10 mouse cellular contexts compared by ENCODE assay signal in the genomic region with DNA sequence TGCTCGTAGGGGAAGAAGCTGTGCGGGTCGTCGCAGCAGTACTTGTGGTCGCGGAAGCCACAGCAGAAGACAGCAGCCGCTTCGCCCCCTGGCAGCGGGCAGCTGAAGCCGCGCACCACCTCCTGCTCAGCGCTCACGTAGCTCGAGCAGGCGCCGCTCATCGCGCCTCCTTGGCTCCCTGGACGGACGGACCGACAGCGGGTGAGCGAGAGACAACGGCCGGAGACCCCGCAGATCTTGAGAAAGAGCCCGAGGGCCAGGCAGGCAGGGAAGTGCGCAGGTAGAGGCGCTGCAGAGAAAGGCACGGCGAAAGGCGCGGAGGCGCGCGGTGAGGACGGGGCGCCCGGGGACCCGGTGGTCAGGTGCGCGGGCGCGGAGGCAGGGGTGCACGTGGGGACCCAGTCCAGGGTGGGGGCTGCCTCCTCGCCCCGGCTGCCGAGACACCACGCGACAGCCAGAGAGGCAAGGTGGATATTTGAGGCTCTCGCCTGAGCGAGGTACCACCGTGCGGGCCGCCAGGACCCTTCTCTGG. TPM values are rescaled to one million over a fixed set of nuclear protein-coding genes. Genes with fewer than 3 reads are reported as not detected.
DNase-seq lines count a peak whose midpoint lies in the region; ATAC-seq and TF ChIP-seq lines count a peak whose summit lies in the region.
"Had no signal": no experiment of that assay in that cellular context is flagged by ENCODE, and none has a peak within 500 bp of the region (broad histone marks: within the 10 kb centered on the region; RNA-seq: fewer than 3 reads in every experiment).

Shisal2a (minus strand) TSS at position 167 of the 532 bp plus-strand sequence.

- peak within 1 kb of the TSS; percentile 57 for H3K4me2 ChIP-seq in forebrain, embryonic 16.5 days (ENCODE audit: low read length)
- peak within 1 kb of the TSS; percentile 90 for H3K4me2 ChIP-seq in limb, embryonic 15.5 days

- in situ Hi-C loops in ES-E14 (cut with MboI; ENCODE audit: low sequenced_read_pairs in 2 of 2, unreplicated experiment in 2 of 2), result no loop called here

- intact Hi-C loops in gastrocnemius, postnatal 14 days (cut with DNase I; ENCODE audit: low total_unique reads), result no loop called here
- intact Hi-C loops in left cerebral cortex, postnatal 25 days (cut with DNase I), result no loop called here

- peak within 1 kb of the TSS; percentile 63 to 74 for H3K4me3 ChIP-seq in ES-E14 (ENCODE audit: insufficient read depth in 1 of 2, low read depth in 1 of 2, low read length in 2 of 2, poor library complexity in 1 of 2, severe bottlenecking in 1 of 2)
- peak within 1 kb of the TSS; percentile 43 for H3K4me3 ChIP-seq in forebrain, embryonic 16.5 days (replicated peaks; ENCODE audit: low read length)
- peak within 1 kb of the TSS; percentile 45 for H3K4me3 ChIP-seq in limb, embryonic 15.5 days

- peaks cover 23 to 36% of the 10 kb centered on the region in 2 experiments for H3K4me1 ChIP-seq in ES-E14 (ENCODE audit: control insufficient read depth in 2 of 2, insufficient read depth in 2 of 2, low read length in 2 of 2, poor library complexity in 1 of 2)
- peaks cover 16% of the 10 kb centered on the region for H3K4me1 ChIP-seq in forebrain, embryonic 16.5 days (replicated peaks; ENCODE audit: control insufficient read depth, insufficient read depth, low read length)
- peaks cover 14% of the 10 kb centered on the region for H3K4me1 ChIP-seq in limb, embryonic 15.5 days

- peak within 1 kb of the TSS; percentile 81 for H3K9ac ChIP-seq in ES-E14 (ENCODE audit: insufficient read depth, low read depth, low read length, poor library complexity, severe bottlenecking)
- peak within 1 kb of the TSS; percentile 61 for H3K9ac ChIP-seq in forebrain, embryonic 16.5 days (replicated peaks; ENCODE audit: low read depth, low read length)
- peak within 1 kb of the TSS; percentile 42; the same call in 1 of the 2 replicates for H3K9ac ChIP-seq in limb, embryonic 15.5 days

- 2% methylated on average over 55 of the region's 55 CpGs for WGBS in forebrain, embryonic 16.5 days
- WGBS in limb, embryonic 15.5 days, result 1% methylated on average over 55 of the region's 55 CpGs

- peaks cover 17% of the 10 kb centered on the region for H3K27me3 ChIP-seq in forebrain, embryonic 16.5 days (replicated peaks; ENCODE audit: control insufficient read depth, insufficient read depth, low read length)
- H3K27me3 ChIP-seq in limb, embryonic 15.5 days, result peaks cover 22% of the 10 kb centered on the region

- no peak within 1 kb of the TSS for H3K27ac ChIP-seq in ES-E14 (ENCODE audit: insufficient read depth, low read depth, low read length, poor library complexity, severe bottlenecking)
- no peak within 1 kb of the TSS for H3K27ac ChIP-seq in forebrain, embryonic 16.5 days (ENCODE audit: low read length)
- no peak within 1 kb of the TSS; the same call in 1 of the 2 replicates for H3K27ac ChIP-seq in limb, embryonic 15.5 days

- no peaks in the 10 kb centered on the region for H3K9me3 ChIP-seq in ES-E14 (ENCODE audit: control insufficient read depth, insufficient read depth, low read depth, low read length)
- H3K9me3 ChIP-seq in forebrain, embryonic 16.5 days (ENCODE audit: control insufficient read depth, low read length), result no peaks in the 10 kb centered on the region
- no peaks in the 10 kb centered on the region for H3K9me3 ChIP-seq in limb, embryonic 15.5 days
- H3K9me3 ChIP-seq: G1E had no signal

- DNase-seq in gastrocnemius, postnatal 14 days, result peak; percentile 7
- no peak for DNase-seq in gastrocnemius, adult 18-20 months (ENCODE audit: low spot score)
- no peak for DNase-seq in ES-E14 (ENCODE audit: low read depth, low spot score)
- DNase-seq in left cerebral cortex, postnatal 25 days (ENCODE audit: low spot score in 2 of 2), result no peak
- no peak for DNase-seq in urinary bladder, postnatal 25 days (ENCODE audit: low spot score)

- no peaks in the 10 kb centered on the region for H3K36me3 ChIP-seq in ES-E14 (ENCODE audit: control insufficient read depth, insufficient read depth, low read length, poor library complexity, severe bottlenecking)
- no peaks in the 10 kb centered on the region for H3K36me3 ChIP-seq in forebrain, embryonic 16.5 days (ENCODE audit: control insufficient read depth, insufficient read depth)
- H3K36me3 ChIP-seq in limb, embryonic 15.5 days, result no peaks in the 10 kb centered on the region
- H3K36me3 ChIP-seq: G1E had no signal

- ATAC-seq in forebrain, embryonic 16.5 days, result peak; percentile 49
- no peak for ATAC-seq in limb, embryonic 15.5 days (ENCODE audit: insufficient number of reproducible peaks, low FRiP score, low TSS enrichment, low read depth)
- 0 out of 2 replicates have a peak, but pooled peaks have one; percentile 9 for ATAC-seq in neutrophil, adult 5-6 weeks (ENCODE audit: extremely low read depth, insufficient number of reproducible peaks, low FRiP score, poor library complexity, severe bottlenecking)

TF ChIP-seq in ES-E14, 5 proteins besides CTCF, POLR2A, EP300 and RAD21:
- TF ChIP-seq ZC3H11A (IDR thresholded peaks at IDR 0.05; ENCODE audit: borderline replicate concordance, low read depth, low read length) (no peak), HCFC1 (IDR thresholded peaks at IDR 0.05; ENCODE audit: borderline replicate concordance, insufficient read depth, low read length) (no peak), MAFK (IDR thresholded peaks at IDR 0.05; ENCODE audit: insufficient read depth, low read depth, low read length) (no peak), CHD2 (IDR thresholded peaks at IDR 0.05; ENCODE audit: low read depth, low read length) (no peak), ZNF384 (IDR thresholded peaks at IDR 0.05; ENCODE audit: low read depth, low read length) (no peak)

RNA-seq across cellular contexts. Expression of gene Shisal2a, which starts in this region (rescaled TPM):
- not detected for total RNA-seq in gastrocnemius, postnatal 14 days (2021)
- not detected for total RNA-seq in gastrocnemius, adult 18-20 months (2021)
- 1.5 and 5.5 TPM in 2 replicates for total RNA-seq in ES-E14 (2012; rRNA removed)
- polyA plus RNA-seq in forebrain, embryonic 16.5 days (2015; fragmentation: Nextera tagmentation; extraction: Ambion mirVana), result 1.7 and 2.7 TPM in 2 replicates
- polyA plus RNA-seq in limb, embryonic 15.5 days (2015; fragmentation: Nextera tagmentation; extraction: Ambion mirVana), result 1.8 and 1.9 TPM in 2 replicates
- total RNA-seq in neutrophil, adult 5-6 weeks (2017), result not detected in 2 replicates
- total RNA-seq in left cerebral cortex, postnatal 25 days (2021), result not detected
- total RNA-seq: G1E; hematopoietic stem cell, adult 5-6 weeks had no signal
- polyA plus RNA-seq: G1E had no signal

Comparison
In these comparisons a context has a peak if more than half of its experiments do, and no peak if none do; other contexts are left out.
1. Peak in DNase-seq in gastrocnemius, postnatal 14 days; RNA of the gene not detected or under 1 TPM.
2. Peak in ATAC-seq in neutrophil, adult 5-6 weeks; RNA of the gene not detected or under 1 TPM.